Mouse (Mus musculus) kidney, adult 2 months (tissue): Measurements from ENCODE around the gene Lrmda.

ENCODE experiments used
- CTCF ChIP-seq: fragments of 200-500 bp; conservative IDR thresholded peaks from 2 replicates; pipeline ENCODE4 v1.5.1; 2011; ENCODE audit warnings: low read depth, mild to moderate bottlenecking, control low read depth, low read length, moderate library complexity, mixed read lengths; ENCODE audit not compliant: insufficient read depth, insufficient read length
- POLR2A ChIP-seq: fragments of 200-500 bp; IDR thresholded peaks from one replicate; pipeline ENCODE4 v1.6.1; 2011; ENCODE audit warnings: low read depth, low read length, control low read depth

DNA sequence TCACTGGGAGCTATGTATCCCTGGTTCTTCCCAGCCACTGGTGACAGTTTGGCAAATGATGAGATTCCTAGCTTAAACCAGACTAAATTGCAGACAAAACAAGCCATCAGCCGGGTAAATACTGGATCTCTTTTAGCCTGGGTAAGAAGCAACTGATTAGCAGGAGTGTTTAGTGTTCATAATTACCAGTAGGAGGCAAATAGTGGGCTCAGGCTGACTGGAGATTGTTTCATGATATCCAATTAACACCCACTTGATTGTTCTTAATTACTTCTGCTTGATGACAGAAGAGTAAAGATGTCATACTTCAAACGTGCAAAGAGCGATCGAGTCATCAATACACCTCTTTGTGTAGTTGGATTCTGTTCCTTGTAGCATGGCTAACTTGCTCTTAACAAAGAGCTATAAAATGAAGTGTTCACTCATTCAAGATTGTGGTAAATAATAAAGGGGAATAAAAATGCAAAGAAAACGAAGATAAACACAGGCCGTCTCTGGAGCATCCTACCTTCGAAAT is 405.6 kb downstream of the Lrmda start:
- TF ChIP-seq CTCF (no peak), POLR2A (no peak)
